Mouse (Mus musculus): ENCODE results near the gene Bcl2l12.

DNA sequence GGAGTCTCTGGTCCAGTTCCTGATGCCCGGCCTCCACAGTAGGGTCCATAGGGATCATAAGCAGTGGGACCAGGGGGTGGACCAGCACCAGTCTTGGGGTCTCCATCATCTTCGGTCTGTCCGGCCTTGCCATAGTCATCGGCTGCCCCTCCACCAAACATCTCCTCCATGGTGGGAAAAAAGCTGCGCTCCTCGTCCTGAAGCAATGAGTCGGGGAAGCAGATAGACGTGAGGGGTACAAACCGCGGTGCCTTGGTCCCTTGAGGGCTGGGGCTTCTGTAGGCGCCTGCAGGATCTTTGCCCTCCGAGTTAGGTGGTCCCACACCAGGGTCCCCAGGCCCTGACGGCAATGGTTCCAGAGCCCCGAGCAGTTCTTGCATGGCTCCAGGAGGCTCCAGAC, 49.0 kb upstream of the Bcl2l12 start:
- TF ChIP-seq CTCF (IDR thresholded peaks at IDR 0.05; ENCODE audit: low read depth) (no peak), EP300 (IDR thresholded peaks at IDR 0.05; ENCODE audit: low read depth) (no peak)

All from liver, embryonic 14.5 days (tissue).